Mouse (Mus musculus): Measurements from ENCODE around the gene Prkca. TPM values are rescaled to one million over a fixed set of nuclear protein-coding genes. Genes with fewer than 3 reads are reported as not detected.

Gene Prkca
- polyA plus RNA-seq, 1 experiment from 2014 or later: 7.6 TPM

GRCm38 (mm10) chr11:108206602-108207001 lies 137.1 kb downstream of the Prkca start:
- WGBS: 97% methylated on average over 2 of the region's 2 CpGs
- H3K4me3 ChIP-seq: no peak overlapping the region

DNA sequence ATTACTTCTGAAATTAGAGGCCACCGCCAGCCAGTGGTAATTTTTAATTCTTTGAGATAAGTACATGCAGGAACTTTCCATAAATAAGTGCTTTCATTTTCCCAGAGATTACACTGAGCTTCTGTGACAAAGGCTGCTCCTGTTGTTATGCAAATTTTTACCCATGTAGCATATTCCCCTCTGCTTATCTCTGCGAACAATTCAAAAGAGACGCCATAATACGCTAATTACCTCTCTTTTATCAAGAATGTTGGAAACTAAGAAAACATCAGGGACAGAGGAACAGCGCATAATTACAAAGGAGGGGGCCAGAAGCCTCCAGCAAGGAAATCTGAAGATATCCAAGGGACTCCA lies 138.9 kb downstream of the Prkca start:
- ATAC-seq (ENCODE audit: low read depth): no peak
- Histone ChIP-seq H3K4me3 (no peak overlapping the region), H3K4me1 (replicated peaks) (peaks cover 18% of the 10 kb centered on the region), H3K36me3 (no peaks in the 10 kb centered on the region), H3K27me3 (no peaks in the 10 kb centered on the region), H3K27ac (replicated peaks) (no peak overlapping the region), H3K4me2 (no peak overlapping the region), H3K9ac (no peak overlapping the region), H3K9me3 (no peaks in the 10 kb centered on the region)
- 25% methylated on average over 5 of the region's 5 CpGs for WGBS

More at GRCm38 (mm10) chr11:108206602-108207001, 137.1 kb downstream of the Prkca start:
- Histone ChIP-seq H3K4me1 (replicated peaks) (peaks cover 18% of the 10 kb centered on the region), H3K9me3 (no peaks in the 10 kb centered on the region), H3K9ac (no peak overlapping the region), H3K4me2 (no peak overlapping the region), H3K27ac (replicated peaks) (no peak overlapping the region), H3K27me3 (no peaks in the 10 kb centered on the region), H3K36me3 (no peaks in the 10 kb centered on the region)
- no peak for ATAC-seq (ENCODE audit: low read depth)

GRCm38 (mm10) chr11:108204202-108204894 lies 139.4 kb downstream of the Prkca start:
- Histone ChIP-seq H3K27ac (replicated peaks) (no peak overlapping the region), H3K27me3 (no peaks in the 10 kb centered on the region), H3K9ac (no peak overlapping the region), H3K4me3 (no peak overlapping the region), H3K4me2 (no peak overlapping the region), H3K4me1 (replicated peaks) (peaks cover 18% of the 10 kb centered on the region), H3K36me3 (no peaks in the 10 kb centered on the region), H3K9me3 (no peaks in the 10 kb centered on the region)
- ATAC-seq (ENCODE audit: low read depth): no peak
- WGBS: 59% methylated on average over 7 of the region's 7 CpGs

GRCm38 (mm10) chr11:108202835-108203234 lies 140.9 kb downstream of the Prkca start:
- no peak for ATAC-seq (ENCODE audit: low read depth)
- no peak overlapping the region for H3K4me2 ChIP-seq
- H3K4me1 ChIP-seq (replicated peaks): peaks cover 19% of the 10 kb centered on the region
- WGBS: 85% methylated on average over 7 of the region's 7 CpGs
- no peaks in the 10 kb centered on the region for H3K9me3 ChIP-seq
- H3K27ac ChIP-seq (replicated peaks): no peak overlapping the region
- no peaks in the 10 kb centered on the region for H3K36me3 ChIP-seq
- no peak overlapping the region for H3K9ac ChIP-seq
- no peak overlapping the region for H3K4me3 ChIP-seq
- H3K27me3 ChIP-seq: no peaks in the 10 kb centered on the region

GRCm38 (mm10) chr11:108200679-108201586 lies 142.8 kb downstream of the Prkca start:
- H3K9me3 ChIP-seq: no peaks in the 10 kb centered on the region
- 85% methylated on average over 15 of the region's 15 CpGs for WGBS

DNA sequence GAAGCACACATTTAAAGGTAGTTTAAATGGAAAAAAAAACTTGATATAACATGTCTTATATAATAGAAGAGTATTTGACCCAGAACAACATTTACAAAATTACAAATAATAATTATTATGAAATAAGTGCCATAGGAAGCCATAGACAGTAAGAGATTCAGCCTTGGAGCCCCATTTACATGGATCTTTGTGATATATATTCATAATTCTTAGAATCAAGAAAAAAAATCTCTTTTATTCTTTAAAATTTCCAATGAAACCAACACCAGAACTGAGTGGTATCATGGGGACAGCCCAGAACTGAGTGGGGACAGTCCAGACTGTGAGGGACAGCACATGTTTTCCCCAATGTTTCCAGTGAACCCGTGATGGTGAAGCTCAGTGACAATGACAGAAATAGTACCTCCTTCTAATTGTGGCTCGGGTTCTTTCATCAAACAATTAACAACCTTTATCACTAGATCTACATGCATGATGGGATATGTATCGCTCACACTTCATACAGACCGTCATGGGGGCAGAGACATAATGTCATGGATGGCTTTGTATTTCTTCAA lies 144.2 kb downstream of the Prkca start:
- WGBS: 86% methylated on average over 4 of the region's 4 CpGs
- Histone ChIP-seq H3K27me3 (no peaks in the 10 kb centered on the region; the same call in 1 of the 2 replicates), H3K9me3 (no peaks in the 10 kb centered on the region), H3K4me1 (replicated peaks) (peaks cover 34% of the 10 kb centered on the region), H3K9ac (no peak overlapping the region), H3K27ac (replicated peaks) (no peak overlapping the region), H3K36me3 (no peaks in the 10 kb centered on the region), H3K4me3 (no peak overlapping the region), H3K4me2 (no peak overlapping the region)
- no peak for ATAC-seq (ENCODE audit: low read depth)

More at GRCm38 (mm10) chr11:108200679-108201586, 142.8 kb downstream of the Prkca start:
- Histone ChIP-seq H3K36me3 (no peaks in the 10 kb centered on the region), H3K27me3 (no peaks in the 10 kb centered on the region), H3K4me2 (no peak overlapping the region), H3K9ac (no peak overlapping the region), H3K27ac (replicated peaks) (no peak overlapping the region), H3K4me1 (replicated peaks) (peaks cover 31% of the 10 kb centered on the region), H3K4me3 (no peak overlapping the region)
- no peak for ATAC-seq (ENCODE audit: low read depth)

GRCm38 (mm10) chr11:108198592-108198991 lies 145.1 kb downstream of the Prkca start:
- no peaks in the 10 kb centered on the region; the same call in 1 of the 2 replicates for H3K27me3 ChIP-seq
- no peaks in the 10 kb centered on the region for H3K36me3 ChIP-seq
- no peak overlapping the region for H3K27ac ChIP-seq (replicated peaks)
- no peak for ATAC-seq (ENCODE audit: low read depth)
- no peak overlapping the region for H3K4me2 ChIP-seq
- H3K4me1 ChIP-seq (replicated peaks): peaks cover 26% of the 10 kb centered on the region
- no peak overlapping the region for H3K9ac ChIP-seq
- WGBS: 70% methylated on average over 5 of the region's 5 CpGs
- H3K4me3 ChIP-seq: no peak overlapping the region
- no peaks in the 10 kb centered on the region for H3K9me3 ChIP-seq

DNA sequence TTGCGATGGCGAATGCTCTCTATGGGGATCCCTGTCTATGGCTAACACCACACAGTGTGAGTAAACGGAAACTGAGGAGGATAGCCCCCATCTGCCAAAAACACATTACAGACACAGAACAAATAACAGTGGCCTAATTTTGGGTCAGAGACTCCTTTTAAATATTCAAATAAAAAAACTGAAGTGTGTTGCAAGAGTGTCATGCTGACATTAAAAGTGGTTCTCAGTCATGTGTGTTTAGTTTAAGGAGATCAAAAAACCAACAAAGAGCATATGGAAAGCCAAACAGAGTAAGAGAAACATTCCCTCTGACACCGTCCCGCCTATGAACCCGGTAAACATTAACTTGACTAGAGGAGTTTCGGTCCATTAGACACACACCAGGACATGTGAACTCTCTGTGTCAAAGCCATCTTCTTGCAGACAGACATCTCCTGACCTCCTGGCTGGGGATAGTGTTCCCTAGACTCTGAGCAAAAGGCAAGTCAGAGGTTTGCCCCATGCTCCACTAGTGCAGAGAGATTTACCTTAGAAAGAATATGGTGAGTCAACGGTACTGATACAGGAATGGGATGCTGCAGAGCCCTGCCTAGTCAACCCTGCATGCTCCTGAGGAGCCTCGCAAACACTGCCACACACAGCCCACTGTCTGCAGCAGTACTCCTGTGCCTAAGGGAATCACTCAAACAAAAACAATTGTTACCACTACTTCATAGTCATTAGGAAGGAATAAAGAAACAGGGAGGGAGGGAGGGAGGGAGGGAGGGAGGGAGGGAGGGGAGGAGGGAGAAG lies 146.1 kb downstream of the Prkca start:
- ATAC-seq (ENCODE audit: low read depth): 0 out of 2 replicates have a peak, but pooled peaks have one; percentile 24
- WGBS: 47% methylated on average over 9 of the region's 9 CpGs
- Histone ChIP-seq H3K9me3 (no peaks in the 10 kb centered on the region), H3K36me3 (no peaks in the 10 kb centered on the region), H3K4me2 (no peak overlapping the region), H3K9ac (no peak overlapping the region), H3K4me3 (no peak overlapping the region), H3K4me1 (replicated peaks) (peaks cover 19% of the 10 kb centered on the region), H3K27ac (replicated peaks) (0 out of 2 replicates have a peak overlapping the region, but pooled peaks have one; percentile 28), H3K27me3 (no peaks in the 10 kb centered on the region; the same call in 1 of the 2 replicates)

DNA sequence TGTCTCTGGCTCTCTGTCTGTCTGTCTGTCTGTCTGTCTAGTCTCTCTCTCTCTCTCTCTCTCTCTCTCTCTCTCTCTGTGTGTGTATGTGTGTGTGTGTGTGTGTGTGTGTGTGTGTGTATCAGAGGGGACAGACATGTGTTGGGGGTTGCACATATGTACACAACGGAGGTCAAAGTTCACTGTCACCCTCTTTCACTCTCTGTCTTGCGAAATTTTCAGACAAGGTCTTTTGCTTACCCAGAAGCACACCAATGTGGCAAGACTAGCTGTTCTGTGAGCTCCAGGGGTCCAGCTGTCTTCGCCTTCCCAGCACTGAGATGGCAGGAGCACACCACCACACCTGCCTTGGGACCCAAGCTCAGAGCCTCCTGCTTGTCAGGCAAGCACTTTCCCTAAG lies 146.9 kb downstream of the Prkca start:
- Histone ChIP-seq H3K36me3 (no peaks in the 10 kb centered on the region), H3K9me3 (no peaks in the 10 kb centered on the region), H3K4me1 (replicated peaks) (peaks cover 19% of the 10 kb centered on the region), H3K4me2 (no peak overlapping the region), H3K4me3 (no peak overlapping the region), H3K27ac (replicated peaks) (no peak overlapping the region), H3K27me3 (no peaks in the 10 kb centered on the region; the same call in 1 of the 2 replicates), H3K9ac (no peak overlapping the region)
- ATAC-seq (ENCODE audit: low read depth): no peak
- WGBS: 82% methylated on average over 3 of the region's 3 CpGs

- WGBS: 93% methylated on average over 6 of the region's 6 CpGs
- H3K27ac ChIP-seq (replicated peaks): no peak overlapping the region
- no peak overlapping the region for H3K4me3 ChIP-seq
- no peaks in the 10 kb centered on the region for H3K36me3 ChIP-seq
- peaks cover under 1% of the 10 kb centered on the region; the same call in 1 of the 2 replicates for H3K4me1 ChIP-seq (replicated peaks)
- no peaks in the 10 kb centered on the region for H3K9me3 ChIP-seq
- H3K4me2 ChIP-seq: no peak overlapping the region
- ATAC-seq (ENCODE audit: low read depth): no peak
- H3K27me3 ChIP-seq: no peaks in the 10 kb centered on the region
- H3K9ac ChIP-seq: no peak overlapping the region
These were observed 153.4 kb downstream of the Prkca start for GRCm38 (mm10) chr11:108190298-108190697.

DNA sequence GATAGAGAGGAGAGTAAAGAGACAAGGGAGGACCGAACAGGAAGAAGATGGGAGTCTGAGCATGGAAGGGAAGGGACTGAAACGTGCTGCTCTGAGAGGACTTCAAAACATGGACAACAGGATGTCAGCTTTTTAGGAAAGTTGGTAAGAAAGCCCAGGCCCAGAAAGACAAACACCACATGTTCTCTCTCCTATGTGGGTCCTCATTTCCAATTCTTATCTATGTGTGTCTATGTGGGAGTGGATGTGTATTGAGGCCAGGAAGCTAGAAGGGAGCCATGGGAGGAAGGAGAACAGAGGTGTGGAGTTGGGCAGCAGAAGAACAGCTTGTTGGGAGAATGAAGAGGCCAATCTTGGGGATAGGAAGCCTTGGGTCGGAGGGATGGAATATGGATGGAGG lies 154.4 kb downstream of the Prkca start:
- Histone ChIP-seq H3K27ac (replicated peaks) (no peak overlapping the region), H3K4me2 (no peak overlapping the region), H3K36me3 (no peaks in the 10 kb centered on the region), H3K9ac (no peak overlapping the region), H3K4me3 (no peak overlapping the region), H3K4me1 (replicated peaks) (no peaks in the 10 kb centered on the region), H3K9me3 (no peaks in the 10 kb centered on the region), H3K27me3 (no peaks in the 10 kb centered on the region)
- ATAC-seq (ENCODE audit: low read depth): no peak
- WGBS: 85% methylated on average over 3 of the region's 3 CpGs
